Mouse (Mus musculus) megakaryocyte-erythroid progenitor cell, adult 5-6 weeks (primary cell): ENCODE measurements around the gene Susd6. TPM values are rescaled to one million over a fixed set of nuclear protein-coding genes. Genes with fewer than 3 reads are reported as not detected.

Source experiments
- ATAC-seq: replicated peaks from 2 replicates; pipeline ENCODE4 v1.8.0; 2016; ENCODE audit warnings: mild to moderate bottlenecking, inconsistent platforms; ENCODE audit not compliant: severe bottlenecking, poor library complexity, low FRiP score, low TSS enrichment
- total RNA-seq, 2 experiments: library from RNA; stranded (forward) in 1 of 2; stranded (reverse) in 1 of 2; fragments of 200-1000, 215-1000 nt in 1 of 2; fragments of >200 nt in 1 of 2; fragmentation: Nextera tagmentation in 1 of 2; gene quantifications; 2 replicates each; pipeline ENCODE4 v1.2.3; 2014 to 2017

The Susd6 gene
- total RNA-seq (2014; fragmentation: Nextera tagmentation) (26.0 and 27.0 TPM in 2 replicates), total RNA-seq (2017) (17.3 and 26.4 TPM in 2 replicates)

DNA sequence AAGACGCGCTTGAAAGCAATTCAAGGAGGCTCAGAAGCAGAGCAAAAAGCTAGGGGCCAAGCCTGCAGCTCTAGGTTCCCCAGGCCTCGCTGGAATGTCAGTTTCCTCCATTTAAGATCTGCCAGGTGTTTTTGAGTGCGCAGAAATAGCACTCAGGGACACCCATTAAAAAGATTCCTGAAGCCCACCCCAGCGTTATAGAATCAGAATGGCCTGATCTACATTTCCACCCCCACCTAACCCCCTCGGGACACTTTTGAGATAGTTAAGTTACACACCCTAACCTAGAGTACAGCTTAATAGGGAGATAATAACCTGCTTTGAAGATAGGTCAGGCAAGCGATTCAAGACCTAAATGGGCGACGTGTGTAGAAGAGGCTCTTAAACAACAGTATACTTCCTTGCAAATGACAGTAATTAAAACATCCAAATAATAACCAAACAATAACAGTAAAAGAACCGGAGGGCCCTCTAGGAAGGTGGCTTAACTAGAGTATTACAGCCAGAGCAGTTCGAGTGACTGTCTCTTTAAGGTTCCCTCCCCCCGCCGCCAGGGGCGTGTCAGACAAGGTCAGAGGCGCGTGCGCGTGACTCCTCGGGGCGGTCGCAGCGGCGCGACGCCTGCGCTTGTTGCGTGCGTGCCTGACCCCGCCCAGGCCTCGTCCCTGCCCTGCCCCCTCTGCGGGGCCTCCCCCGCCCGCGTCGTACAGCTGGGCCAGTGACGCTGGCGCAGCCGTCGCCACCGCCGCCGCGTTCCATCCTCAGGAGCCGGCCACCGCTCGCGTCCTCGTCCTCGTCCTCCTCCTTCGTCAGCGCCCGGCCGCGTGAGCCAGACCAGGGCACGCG, at the start of gene Susd6:
Susd6 (plus strand) TSS at position 662 of the 846 bp plus-strand sequence.
- ATAC-seq, result peak; percentile 86

DNA sequence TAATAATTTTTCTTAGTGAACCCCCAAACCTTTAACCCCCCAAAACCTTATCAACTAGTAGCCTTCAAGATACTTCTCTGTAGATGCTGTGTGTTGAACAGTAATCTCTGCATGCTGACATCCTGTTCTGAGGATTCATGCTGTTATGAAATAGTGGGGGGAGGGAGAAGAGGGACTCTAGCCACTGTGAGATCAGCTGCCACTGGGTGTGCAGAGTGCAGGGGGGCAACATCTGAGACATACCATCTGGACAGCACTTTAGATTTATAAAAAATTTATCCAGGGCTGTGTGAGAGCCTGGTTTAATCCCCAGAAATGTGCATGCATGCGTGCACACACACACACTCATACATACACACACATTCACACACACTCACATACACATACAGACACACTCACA, 45.7 kb upstream of the Susd6 start:
- ATAC-seq, result no peak

DNA sequence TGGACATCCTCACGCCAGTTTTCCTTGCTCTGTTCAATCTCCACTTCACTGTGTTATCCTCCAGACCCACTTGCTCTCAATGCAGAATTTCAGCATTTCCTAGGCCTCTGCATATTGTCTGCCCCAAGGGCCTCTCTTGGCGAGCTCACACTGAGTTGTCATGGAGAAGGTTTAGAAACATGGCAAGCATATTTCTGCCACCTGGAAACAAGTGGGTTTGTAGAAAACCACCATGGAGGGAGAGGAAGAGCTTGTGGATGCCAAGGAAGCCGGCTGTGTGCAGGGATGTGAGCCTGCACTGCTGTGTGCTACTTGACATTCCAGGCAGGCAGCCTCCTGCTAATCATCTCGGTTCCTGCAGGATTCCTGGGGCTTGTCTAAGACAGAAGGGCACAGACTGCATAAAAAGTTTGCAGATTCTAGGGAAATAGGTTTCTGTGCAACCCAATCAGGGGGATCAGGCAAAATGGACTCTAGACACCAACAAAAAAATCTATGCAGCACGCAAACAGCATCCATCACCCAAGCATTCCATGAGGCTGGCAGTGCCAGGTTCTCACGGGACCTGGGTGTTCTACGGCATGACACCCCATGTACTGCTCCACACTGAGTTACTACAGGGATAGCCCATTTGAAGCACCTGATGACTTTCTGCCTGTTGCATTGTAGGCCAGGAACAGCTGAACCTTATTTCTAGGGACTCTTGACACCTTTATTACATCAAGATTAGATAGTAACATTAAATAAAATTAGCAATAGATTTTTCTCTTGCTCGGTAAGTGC, 44.1 kb upstream of the Susd6 start:
- no peak for ATAC-seq

DNA sequence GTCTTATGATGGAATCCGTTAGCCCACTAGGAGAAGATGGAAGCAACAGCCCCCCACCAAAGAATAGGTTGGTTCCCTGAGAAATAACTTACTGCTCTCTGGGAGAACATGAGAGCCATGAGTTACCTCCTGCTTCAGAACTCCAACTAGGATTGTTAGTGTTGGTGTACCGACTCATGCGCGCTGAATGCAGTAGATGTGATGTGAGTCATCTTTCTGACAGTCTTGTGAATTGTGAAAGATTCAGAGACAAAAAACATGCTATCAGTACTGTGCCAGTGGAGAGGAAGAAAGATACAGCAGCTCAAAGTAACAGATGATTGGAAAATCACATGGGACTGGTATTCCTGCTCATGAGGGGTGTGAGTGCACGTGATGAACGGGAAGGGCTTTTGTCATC, 38.8 kb upstream of the Susd6 start:
- ATAC-seq, result no peak

DNA sequence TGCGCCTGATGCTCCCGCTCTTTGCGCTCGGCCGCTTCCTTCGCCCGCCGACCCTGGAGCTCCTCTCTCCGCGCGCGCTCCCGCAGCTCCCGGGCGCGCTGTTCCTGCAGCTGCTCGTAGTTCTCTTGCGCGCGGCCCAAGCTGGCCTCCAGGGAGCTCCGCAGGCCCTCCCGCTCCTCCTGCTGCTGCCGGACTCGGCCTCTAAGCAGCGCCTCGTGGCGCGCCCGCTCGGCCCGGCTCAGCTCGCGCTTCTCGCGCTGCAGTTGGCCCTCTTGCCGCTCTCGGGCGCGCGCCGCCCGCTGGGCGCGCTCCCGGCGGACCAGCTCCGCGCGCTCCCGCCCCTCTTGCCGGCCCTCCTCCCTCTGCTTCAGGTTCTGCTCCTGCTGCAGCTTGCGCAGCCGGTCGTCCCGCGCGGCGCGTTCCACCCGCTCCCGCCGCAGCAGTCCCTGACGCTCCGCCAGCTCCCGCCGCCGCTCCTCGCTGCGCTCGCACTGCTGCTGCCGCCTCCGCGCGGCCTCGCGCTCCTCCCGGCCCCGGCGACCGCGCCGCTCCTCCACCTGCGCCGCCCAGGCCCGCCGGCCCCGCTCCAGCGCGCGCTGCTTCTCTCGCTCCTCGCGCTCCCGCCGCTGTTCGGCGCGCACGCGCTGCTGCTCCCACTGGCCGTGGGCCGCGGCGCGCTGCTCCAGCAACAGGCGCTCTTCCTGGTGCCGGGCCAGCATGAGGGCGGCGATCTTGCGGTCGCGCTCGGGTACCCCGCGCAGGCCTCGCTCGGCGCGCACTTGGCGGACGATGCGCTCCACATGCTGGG, 32.4 kb upstream of the Susd6 start:
- ATAC-seq, result no peak

DNA sequence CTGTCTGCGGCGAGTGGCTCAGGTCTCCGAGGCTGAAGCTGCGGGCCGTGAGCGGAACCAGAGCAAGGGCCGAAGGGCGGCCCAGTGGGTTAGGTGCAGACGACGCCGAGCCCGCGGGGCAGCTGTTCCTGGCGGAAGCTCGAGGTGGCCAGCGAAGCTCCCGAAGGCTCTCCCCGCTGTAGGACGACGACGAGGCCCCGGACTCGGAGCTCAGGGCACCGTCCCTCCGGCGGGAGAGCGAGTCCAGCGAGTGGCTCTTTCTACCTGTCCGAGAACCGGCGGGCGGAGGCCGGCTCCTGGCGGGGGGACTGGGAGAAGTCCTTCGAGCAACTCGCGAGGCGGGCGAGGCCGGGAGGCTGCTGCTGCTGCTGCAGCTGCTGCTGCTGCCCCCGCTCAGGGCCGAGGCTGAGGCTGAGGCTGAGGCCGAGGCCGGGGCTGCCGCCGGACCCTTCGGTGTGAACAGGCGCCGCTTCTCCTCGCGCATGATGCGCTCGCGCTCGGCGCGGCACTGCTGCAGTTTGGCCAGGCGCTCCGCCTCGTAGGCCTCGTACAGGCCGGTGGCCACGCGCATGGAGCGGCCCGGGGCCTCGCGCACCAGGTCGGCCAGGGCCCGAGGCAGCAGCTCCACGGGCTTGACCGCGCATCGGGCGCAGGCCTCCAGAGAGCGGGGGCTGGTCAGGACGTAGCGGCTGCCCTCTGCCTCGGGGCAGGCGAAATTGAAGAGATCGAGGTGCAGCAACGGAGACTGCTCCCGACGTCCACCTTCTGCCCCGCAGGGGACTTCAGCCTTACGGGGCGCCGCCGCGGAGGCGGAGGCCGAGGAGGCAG, 31.5 kb upstream of the Susd6 start:
- ATAC-seq, result no peak

DNA sequence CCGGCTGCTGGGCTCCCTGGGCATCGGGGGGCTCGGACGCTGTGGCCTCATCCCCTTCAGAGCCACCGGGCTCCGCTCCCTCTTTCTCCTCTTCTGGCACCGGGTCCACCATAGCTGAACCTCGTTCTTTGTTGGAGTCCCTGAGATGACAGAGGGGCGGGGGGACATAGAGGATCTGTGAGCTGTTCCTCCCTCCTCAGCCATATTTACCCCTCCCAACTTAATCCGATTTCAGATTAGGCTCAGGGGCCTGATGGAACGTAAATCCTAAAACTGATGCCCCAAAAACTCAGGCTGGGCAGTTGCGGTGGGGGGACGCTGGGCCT, 31.0 kb upstream of the Susd6 start:
- no peak for ATAC-seq

DNA sequence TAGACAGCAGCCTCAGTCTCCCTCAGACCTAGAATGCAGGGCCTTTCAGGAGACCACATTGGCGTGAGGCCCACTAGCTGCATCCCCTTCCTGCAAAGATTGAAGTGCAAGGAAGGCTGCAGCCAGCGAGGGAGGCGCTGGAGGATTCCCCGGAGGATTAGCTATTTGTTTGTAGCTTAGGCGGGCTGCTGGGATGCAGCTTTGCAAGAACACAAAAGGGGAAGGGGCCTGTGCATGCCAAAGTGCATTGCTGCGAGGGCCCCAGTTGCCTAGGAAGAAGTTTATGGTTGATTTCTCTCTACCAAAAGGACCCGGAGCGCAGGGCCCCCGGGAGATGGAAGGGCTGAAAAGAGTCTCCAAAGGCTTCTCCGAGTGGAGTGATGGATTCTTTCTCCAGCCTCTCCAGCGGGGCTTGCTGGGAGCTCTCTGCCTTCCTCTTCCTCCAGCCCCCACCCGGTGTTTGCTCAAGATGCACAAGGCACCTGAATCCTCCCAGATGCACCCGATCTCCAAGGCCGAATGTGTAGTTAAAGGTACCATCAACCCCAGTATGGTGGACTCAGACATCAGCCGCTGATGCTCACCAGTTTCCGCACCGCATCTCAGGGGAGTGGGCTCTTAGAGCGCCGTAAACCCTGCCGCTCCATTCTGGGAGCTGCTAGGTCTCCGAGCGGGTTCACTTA, 30.5 kb upstream of the Susd6 start:
- no peak for ATAC-seq

DNA sequence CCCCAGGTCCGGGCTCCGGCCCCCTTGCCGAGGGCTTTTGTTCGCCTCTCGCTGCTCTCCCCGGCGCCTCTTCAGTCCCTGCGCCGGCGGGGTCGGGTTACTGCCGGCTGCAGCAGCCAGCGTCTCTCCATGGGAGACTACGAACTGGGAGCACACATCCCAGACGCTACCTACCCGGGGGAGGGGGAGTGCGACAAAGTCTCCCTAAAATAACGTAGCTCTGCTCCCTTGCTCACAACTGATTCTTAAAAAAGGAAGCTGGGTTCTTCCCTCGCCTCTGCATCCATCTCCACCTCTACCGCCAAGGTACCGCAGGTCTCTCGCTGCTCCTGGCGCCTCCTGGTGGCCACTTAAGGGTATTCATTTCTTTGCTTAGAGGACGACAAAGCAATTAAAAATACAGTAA, 29.9 kb upstream of the Susd6 start, which contains the start of gene Ccdc177:
Ccdc177 (minus strand) TSS at position 292 of the 406 bp plus-strand sequence.
- peak; percentile 86 for ATAC-seq

DNA sequence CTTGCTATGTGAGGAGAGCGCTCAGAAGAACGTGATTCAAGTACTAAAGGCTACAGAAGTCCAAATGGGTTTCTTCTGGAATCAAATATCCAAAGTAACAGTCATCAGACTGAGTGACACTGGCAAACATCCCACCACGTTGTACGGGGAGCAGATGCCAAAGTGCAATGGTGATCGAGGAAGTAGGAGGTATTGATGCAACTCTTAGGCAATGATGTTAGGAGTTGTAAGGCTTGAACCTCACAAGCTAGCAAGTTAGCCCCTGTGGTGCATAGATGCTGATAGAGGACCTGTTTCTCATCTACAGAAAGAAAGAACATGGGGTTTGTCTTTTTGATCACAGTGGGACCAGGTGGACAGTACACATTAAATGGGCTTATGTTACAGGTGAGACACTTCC, 27.3 kb upstream of the Susd6 start:
- ATAC-seq, result no peak

DNA sequence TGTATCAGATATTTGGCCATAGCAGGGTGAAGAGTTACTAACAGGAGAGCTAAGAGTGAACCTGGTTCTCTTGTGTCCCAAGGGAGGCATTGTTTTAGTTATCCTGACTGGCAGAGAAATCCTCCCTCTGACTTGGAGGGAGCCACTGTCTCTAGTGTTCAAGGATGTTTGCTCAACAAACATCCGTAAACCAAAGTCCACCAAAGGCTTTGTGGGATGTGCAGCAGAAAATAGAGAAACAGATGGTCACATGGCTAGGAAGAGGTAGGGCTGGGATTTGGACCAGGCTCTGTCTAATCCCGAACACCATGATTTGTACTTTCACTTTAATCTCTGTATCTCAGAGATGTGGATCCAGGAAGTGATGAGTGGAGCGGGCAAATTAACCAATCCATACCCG, 26.2 kb upstream of the Susd6 start:
- ATAC-seq, result no peak

DNA sequence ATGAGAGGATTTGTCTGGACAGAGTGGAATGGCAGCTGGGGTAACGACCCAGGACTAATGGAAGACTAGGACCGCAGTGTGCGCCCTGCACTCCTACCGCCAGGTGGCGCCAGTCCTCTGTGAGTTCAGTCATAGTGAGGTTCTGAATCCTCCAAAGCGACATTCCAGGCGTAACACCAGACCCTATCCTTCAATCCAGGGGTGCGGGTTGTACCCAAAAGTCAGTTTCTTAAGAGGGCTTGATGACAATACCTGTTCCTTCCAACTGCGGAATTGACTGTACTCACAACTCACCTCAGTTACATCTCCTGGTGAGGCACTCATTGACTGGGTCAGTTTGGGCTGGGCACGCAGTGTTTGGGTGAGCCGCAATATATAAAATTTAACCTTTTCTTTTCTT, 20.6 kb upstream of the Susd6 start:
- ATAC-seq, result peak; percentile 83

DNA sequence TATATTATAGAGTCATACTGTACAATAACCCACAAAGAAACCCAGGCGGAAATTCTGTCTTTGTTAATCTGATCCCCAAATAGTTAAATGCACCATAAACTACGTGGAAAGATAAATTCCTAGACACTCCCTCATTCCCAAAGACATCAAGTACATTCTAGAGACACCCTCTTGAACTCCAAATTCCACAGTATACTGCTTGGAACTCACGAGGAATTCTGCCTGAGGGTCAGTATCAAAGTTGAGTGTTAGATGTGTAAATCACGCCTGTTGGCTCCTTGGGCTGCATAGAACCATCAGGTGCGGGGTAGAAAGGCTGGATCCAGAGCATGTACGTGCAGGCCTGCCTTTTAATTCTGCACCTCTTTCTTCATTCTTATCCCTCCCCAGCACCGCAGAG, 15.5 kb upstream of the Susd6 start:
- no peak for ATAC-seq

DNA sequence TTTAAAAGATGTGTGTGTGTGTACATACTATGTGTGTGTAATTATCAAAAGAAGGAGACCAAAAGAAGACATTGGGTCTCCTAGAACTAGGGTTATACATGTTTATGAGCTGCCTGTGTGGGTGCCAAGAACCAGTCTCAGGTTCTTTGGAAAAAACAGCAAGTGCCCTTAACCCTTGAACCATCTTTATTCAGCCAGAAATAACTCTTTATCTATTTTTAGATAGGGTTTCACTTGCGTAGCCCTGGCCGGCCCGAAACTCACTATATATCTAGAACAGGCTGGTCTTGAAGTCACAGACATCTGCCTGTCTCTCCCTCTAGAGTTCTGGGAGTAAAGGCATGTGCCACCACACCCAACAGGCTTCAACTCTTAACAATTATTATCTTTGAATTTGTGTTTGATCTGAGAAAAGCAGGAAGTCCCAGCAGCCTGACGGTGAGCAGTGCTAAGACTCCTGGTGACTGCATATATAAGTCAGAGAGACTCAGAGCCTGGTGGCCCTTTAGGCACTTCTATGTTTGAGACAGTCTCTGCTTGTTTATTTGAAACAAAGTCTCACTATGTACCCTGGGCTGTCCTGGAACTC, 14.2 kb upstream of the Susd6 start:
- peak; percentile 54 for ATAC-seq

DNA sequence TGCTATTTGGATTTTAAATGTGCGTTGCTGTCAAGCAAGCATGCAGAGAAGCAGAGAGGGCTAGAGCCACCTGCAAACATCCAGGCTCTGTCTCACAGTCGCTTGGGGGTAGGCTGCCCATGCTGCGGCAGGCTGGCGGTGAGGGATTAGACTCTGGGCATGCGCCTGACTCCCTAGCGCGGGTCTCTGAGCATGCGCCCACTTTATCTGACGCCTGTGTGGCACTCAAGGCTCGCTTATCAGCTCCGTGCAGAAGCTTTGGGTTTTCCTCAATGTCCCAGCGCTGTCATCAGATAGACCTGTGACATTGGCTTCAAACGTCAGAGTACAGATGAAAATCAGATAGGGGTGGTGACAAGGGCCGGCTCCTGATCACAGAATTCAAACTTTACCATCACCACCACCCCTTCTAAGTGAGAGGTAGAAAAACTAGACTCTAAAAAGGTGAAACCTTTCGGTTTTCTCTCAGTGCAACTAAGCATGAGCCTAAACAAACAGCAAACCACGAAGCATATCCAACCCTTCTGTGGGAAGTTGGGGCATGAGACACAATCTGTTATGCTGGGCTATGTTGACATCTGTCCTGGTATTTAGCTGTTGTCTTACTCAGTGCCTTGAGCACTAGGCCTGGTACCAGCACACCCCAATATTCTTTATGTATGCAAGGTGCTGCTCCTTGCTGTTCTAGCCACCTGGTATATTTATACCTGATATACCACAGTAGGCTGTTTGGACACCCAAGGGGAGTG, 11.9 kb upstream of the Susd6 start:
- ATAC-seq, result peak; percentile 94

DNA sequence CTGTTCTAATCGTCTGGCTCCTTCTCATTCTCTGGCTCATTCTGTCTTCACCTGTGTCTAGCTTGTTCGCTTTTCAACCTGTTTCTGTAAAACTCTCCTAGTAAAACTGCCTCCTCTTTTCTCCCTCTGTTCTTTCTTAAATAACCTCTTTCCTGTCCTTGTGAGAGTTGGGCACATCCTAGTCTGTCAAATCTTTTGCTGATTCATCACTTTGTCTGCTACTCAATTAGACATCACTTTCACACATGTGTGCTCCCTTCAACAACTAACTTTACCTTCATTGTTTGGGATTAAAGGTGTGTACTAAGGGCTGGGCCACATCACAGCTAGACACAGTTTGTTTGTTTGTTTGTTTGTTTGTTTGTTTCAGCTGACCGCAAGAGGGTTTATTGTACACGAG, 10.6 kb upstream of the Susd6 start:
- no peak for ATAC-seq

DNA sequence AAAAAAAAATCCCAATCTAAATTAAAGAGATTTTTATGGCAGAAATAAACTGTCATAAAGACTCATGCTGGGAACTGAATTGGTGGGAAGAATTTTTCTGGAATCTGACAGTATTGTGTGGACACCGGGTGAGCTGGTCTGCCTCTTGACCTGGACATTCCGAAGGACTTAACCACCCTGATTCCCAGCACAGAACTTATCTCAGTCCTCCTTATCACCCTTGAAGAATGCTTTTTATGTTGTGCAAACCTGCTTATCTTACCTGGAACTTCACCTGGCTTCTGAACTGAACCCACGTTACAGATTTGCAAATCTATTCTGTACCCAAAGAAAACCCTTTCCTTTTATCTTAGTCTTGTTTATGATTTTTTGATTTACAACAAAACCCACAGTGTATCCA, 8.1 kb upstream of the Susd6 start:
- no peak for ATAC-seq

DNA sequence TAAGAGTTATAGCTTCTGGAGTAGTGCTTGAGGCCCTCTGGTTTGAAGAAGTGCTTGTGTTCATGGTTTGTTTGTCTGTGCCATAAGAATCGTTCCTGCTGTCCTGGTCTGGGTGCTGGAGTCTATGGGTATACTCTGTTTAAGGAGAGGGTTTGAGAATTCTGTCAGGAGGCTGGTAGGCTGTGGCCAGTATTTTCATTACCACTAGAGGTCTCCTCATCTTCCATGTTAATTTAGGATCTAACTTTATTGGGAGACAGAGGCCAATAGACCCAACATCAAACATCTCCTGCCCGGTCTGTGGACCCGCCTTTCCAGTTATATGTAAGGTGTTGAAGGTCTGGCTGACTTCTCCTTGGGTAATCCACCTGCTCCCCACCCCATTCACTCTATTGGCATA, 7.4 kb upstream of the Susd6 start:
- no peak for ATAC-seq
